Mouse (Mus musculus) intestine, embryonic 16.5 days (tissue): ENCODE measurements around the gene Oosp2. TPM values are rescaled to one million over a fixed set of nuclear protein-coding genes. Genes with fewer than 3 reads are reported as not detected.

Experiments used
- ATAC-seq: fragments of 200-750 bp; cut with Nextera tagmentation; 2 replicates; pipeline ENCODE4 v1.8.0; 2017; ENCODE audit warnings: moderate TSS enrichment, moderate library complexity
- H3K27ac ChIP-seq: fragments of 300-500 bp; sonication (generic); 2 replicates; pipeline ENCODE4 v1.5.1; 2014; ENCODE audit warnings: mild to moderate bottlenecking, low read length
- H3K27me3 ChIP-seq: fragments of 300-500 bp; sonication (generic); replicated peaks from 2 replicates; pipeline ENCODE4 v1.6.1; 2014; ENCODE audit warnings: low read length, control low read depth, mixed read lengths; ENCODE audit not compliant: control insufficient read depth, insufficient read depth
- H3K36me3 ChIP-seq: fragments of 300-500 bp; sonication (generic); 2 replicates; pipeline ENCODE4 v1.6.1; 2014; ENCODE audit warnings: low read length, control low read depth; ENCODE audit not compliant: control insufficient read depth, insufficient read depth
- H3K4me1 ChIP-seq: fragments of 300-500 bp; sonication (generic); 2 replicates; pipeline ENCODE4 v1.6.1; 2014; ENCODE audit warnings: low read length, control low read depth, mixed read lengths; ENCODE audit not compliant: control insufficient read depth, insufficient read depth
- H3K4me2 ChIP-seq: fragments of 300-500 bp; sonication (generic); 2 replicates; pipeline ENCODE4 v1.6.1; 2014; ENCODE audit warnings: low read depth, low read length, control low read depth
- H3K4me3 ChIP-seq: fragments of 300-500 bp; sonication (generic); 2 replicates; pipeline ENCODE4 v1.5.1; 2014; ENCODE audit warnings: mild to moderate bottlenecking, low read length
- H3K9ac ChIP-seq: fragments of 300-500 bp; sonication (generic); 2 replicates; pipeline ENCODE4 v1.6.1; 2014; ENCODE audit warnings: low read depth, low read length
- H3K9me3 ChIP-seq: fragments of 300-500 bp; sonication (generic); 2 replicates; pipeline ENCODE4 v1.6.1; 2016; ENCODE audit warnings: low read length, control low read depth; ENCODE audit not compliant: control insufficient read depth
- WGBS: fragments of 180-500 bp; shearing (Covaris S2); extraction: QIAGEN DNeasy Blood & Tissue Kit; methylation state at CpG from one replicate; pipeline ENCODE4 v1.1.7; 2014; 5-methylcytosine and 5-hydroxymethylcytosine counted together
- polyA plus RNA-seq: library from polyadenylated mRNA; unstranded; fragments of >200 nt; fragmentation: Nextera tagmentation; extraction: Ambion mirVana; gene quantifications from 2 replicates; pipeline ENCODE4 v1.2.1, GENCODE M21; 2015

The Oosp2 gene
- not detected in 2 replicates for polyA plus RNA-seq

- Histone ChIP-seq H3K4me2 (no peak within 1 kb of the TSS), H3K4me1 (no peaks in the 10 kb centered on the region), H3K36me3 (no peaks in the 10 kb centered on the region), H3K27ac (no peak within 1 kb of the TSS), H3K9ac (no peak within 1 kb of the TSS), H3K4me3 (no peak within 1 kb of the TSS), H3K9me3 (no peaks in the 10 kb centered on the region), H3K27me3 (no peaks in the 10 kb centered on the region)
- WGBS, result 85% methylated on average over 5 of the region's 5 CpGs
- no peak for ATAC-seq
These were observed at the start of gene Oosp2 for GRCm38 (mm10) chr19:11660459-11660858. Gene Oosp2, minus strand, starts transcription at chr19:11660559.

GRCm38 (mm10) chr19:11698342-11698741, 38.0 kb upstream of the Oosp2 start:
- ATAC-seq, result no peak
- Histone ChIP-seq H3K36me3 (no peaks in the 10 kb centered on the region), H3K9ac (no peak overlapping the region), H3K27ac (no peak overlapping the region), H3K27me3 (no peaks in the 10 kb centered on the region), H3K4me3 (no peak overlapping the region), H3K9me3 (no peaks in the 10 kb centered on the region), H3K4me1 (no peaks in the 10 kb centered on the region), H3K4me2 (no peak overlapping the region)
- WGBS, result 86% methylated on average over 6 of the region's 6 CpGs

GRCm38 (mm10) chr19:11696755-11697154, 36.4 kb upstream of the Oosp2 start, which contains the start of gene Oosp3:
Gene Oosp3, plus strand, starts transcription at chr19:11697055.
- ATAC-seq, result no peak
- H3K4me3 ChIP-seq, result no peak within 1 kb of the TSS
- no peaks in the 10 kb centered on the region for H3K27me3 ChIP-seq

GRCm38 (mm10) chr19:11691454-11691853, 31.1 kb upstream of the Oosp2 start:
- no peak overlapping the region for H3K27ac ChIP-seq
- H3K27me3 ChIP-seq, result no peaks in the 10 kb centered on the region
- H3K9me3 ChIP-seq, result no peaks in the 10 kb centered on the region
- ATAC-seq, result no peak
- no peak overlapping the region for H3K4me2 ChIP-seq
- no peaks in the 10 kb centered on the region for H3K36me3 ChIP-seq
- H3K9ac ChIP-seq, result no peak overlapping the region
- H3K4me3 ChIP-seq, result no peak overlapping the region
- WGBS, result 60% methylated on average over 1 of the region's 1 CpGs
- H3K4me1 ChIP-seq, result no peaks in the 10 kb centered on the region

More at GRCm38 (mm10) chr19:11696755-11697154, 36.4 kb upstream of the Oosp2 start, which contains the start of gene Oosp3:
- Histone ChIP-seq H3K36me3 (no peaks in the 10 kb centered on the region), H3K4me1 (no peaks in the 10 kb centered on the region), H3K27ac (no peak within 1 kb of the TSS), H3K9ac (no peak within 1 kb of the TSS), H3K9me3 (no peaks in the 10 kb centered on the region), H3K4me2 (no peak within 1 kb of the TSS)
- 82% methylated on average over 2 of the region's 2 CpGs for WGBS

- 74% methylated on average over 5 of the region's 5 CpGs for WGBS
These were observed 30.5 kb upstream of the Oosp2 start, which contains the start of gene Oosp1 for GRCm38 (mm10) chr19:11690839-11691238. Gene Oosp1, minus strand, starts transcription at chr19:11691150.

GRCm38 (mm10) chr19:11661562-11661961, 1.2 kb upstream of the Oosp2 start:
- Histone ChIP-seq H3K9ac (no peak overlapping the region), H3K27me3 (no peaks in the 10 kb centered on the region), H3K4me3 (no peak overlapping the region), H3K36me3 (no peaks in the 10 kb centered on the region), H3K4me2 (no peak overlapping the region), H3K4me1 (no peaks in the 10 kb centered on the region), H3K27ac (no peak overlapping the region), H3K9me3 (no peaks in the 10 kb centered on the region)
- ATAC-seq, result no peak

More at GRCm38 (mm10) chr19:11690839-11691238, 30.5 kb upstream of the Oosp2 start, which contains the start of gene Oosp1:
- Histone ChIP-seq H3K36me3 (no peaks in the 10 kb centered on the region), H3K9ac (no peak within 1 kb of the TSS), H3K27me3 (no peaks in the 10 kb centered on the region), H3K9me3 (no peaks in the 10 kb centered on the region), H3K4me3 (no peak within 1 kb of the TSS), H3K4me2 (no peak within 1 kb of the TSS), H3K4me1 (no peaks in the 10 kb centered on the region), H3K27ac (no peak within 1 kb of the TSS)
- ATAC-seq, result no peak

- Histone ChIP-seq H3K4me3 (no peak overlapping the region), H3K9me3 (no peaks in the 10 kb centered on the region), H3K4me1 (no peaks in the 10 kb centered on the region), H3K9ac (no peak overlapping the region), H3K36me3 (no peaks in the 10 kb centered on the region), H3K27ac (no peak overlapping the region), H3K4me2 (no peak overlapping the region), H3K27me3 (no peaks in the 10 kb centered on the region)
- 75% methylated on average over 2 of the region's 2 CpGs for WGBS
- no peak for ATAC-seq
These were observed 1.2 kb downstream of the Oosp2 start for GRCm38 (mm10) chr19:11659142-11659541.

- Histone ChIP-seq H3K9me3 (no peaks in the 10 kb centered on the region), H3K4me1 (no peaks in the 10 kb centered on the region), H3K4me2 (no peak overlapping the region), H3K36me3 (no peaks in the 10 kb centered on the region), H3K4me3 (no peak overlapping the region), H3K27me3 (no peaks in the 10 kb centered on the region), H3K9ac (no peak overlapping the region), H3K27ac (no peak overlapping the region)
- WGBS, result 74% methylated on average over 4 of the region's 4 CpGs
- ATAC-seq, result no peak
These were observed 10.8 kb downstream of the Oosp2 start for GRCm38 (mm10) chr19:11649564-11649963.

GRCm38 (mm10) chr19:11646166-11646565, 14.2 kb downstream of the Oosp2 start:
- Histone ChIP-seq H3K27me3 (no peaks in the 10 kb centered on the region), H3K36me3 (no peaks in the 10 kb centered on the region), H3K4me3 (no peak overlapping the region), H3K27ac (no peak overlapping the region), H3K9me3 (no peaks in the 10 kb centered on the region), H3K9ac (no peak overlapping the region), H3K4me2 (no peak overlapping the region), H3K4me1 (no peaks in the 10 kb centered on the region)
- ATAC-seq, result no peak
- 77% methylated on average over 3 of the region's 3 CpGs for WGBS

GRCm38 (mm10) chr19:11640732-11641131, 19.6 kb downstream of the Oosp2 start, which contains the start of gene Ms4a3:
Gene Ms4a3, minus strand, starts transcription at chr19:11640851.
- no peak for ATAC-seq
- no peak within 1 kb of the TSS for H3K9ac ChIP-seq
- no peak within 1 kb of the TSS for H3K4me3 ChIP-seq
- H3K4me1 ChIP-seq, result no peaks in the 10 kb centered on the region
- no peaks in the 10 kb centered on the region for H3K27me3 ChIP-seq
- 78% methylated on average over 1 of the region's 1 CpGs for WGBS
- no peaks in the 10 kb centered on the region for H3K9me3 ChIP-seq
- H3K36me3 ChIP-seq, result no peaks in the 10 kb centered on the region
- H3K4me2 ChIP-seq, result no peak within 1 kb of the TSS
- H3K27ac ChIP-seq, result no peak within 1 kb of the TSS
